Mouse (Mus musculus) intestine, postnatal 0 days (tissue): ENCODE results near the gene Psmb10. TPM values are rescaled to one million over a fixed set of nuclear protein-coding genes. Genes with fewer than 3 reads are reported as not detected.
A peak's percentile ranks its signal among the peaks of the same experiment; 100 is the strongest.

ENCODE experiments used
- ATAC-seq: fragments of 200-750 bp; cut with Nextera tagmentation; 2 replicates; pipeline ENCODE4 v1.8.0; 2017; ENCODE audit warnings: mild to moderate bottlenecking, moderate TSS enrichment, moderate library complexity
- H3K27ac ChIP-seq: fragments of 300-500 bp; sonication (generic); 2 replicates; pipeline ENCODE4 v1.5.1; 2014; ENCODE audit warnings: mild to moderate bottlenecking, low read depth, low read length, moderate library complexity
- H3K27me3 ChIP-seq: fragments of 300-500 bp; sonication (generic); replicated peaks from 2 replicates; pipeline ENCODE4 v1.6.1; 2014; ENCODE audit warnings: low read length, mixed read lengths; ENCODE audit not compliant: control insufficient read depth, insufficient read depth
- H3K36me3 ChIP-seq: fragments of 300-500 bp; sonication (generic); 2 replicates; pipeline ENCODE4 v1.6.1; 2014; ENCODE audit warnings: mild to moderate bottlenecking, moderate library complexity; ENCODE audit not compliant: control insufficient read depth, insufficient read depth
- H3K4me1 ChIP-seq: fragments of 300-500 bp; sonication (generic); replicated peaks from 2 replicates; pipeline ENCODE4 v1.6.1; 2014; ENCODE audit warnings: antibody characterized with exemption, low read length, mixed read lengths; ENCODE audit not compliant: control insufficient read depth, insufficient read depth
- H3K4me2 ChIP-seq: fragments of 300-500 bp; sonication (generic); replicated peaks from 2 replicates; pipeline ENCODE4 v1.6.1; 2014; ENCODE audit warnings: low read depth, mild to moderate bottlenecking, moderate library complexity
- H3K4me3 ChIP-seq: fragments of 300-500 bp; sonication (generic); 2 replicates; pipeline ENCODE4 v1.5.1; 2014; ENCODE audit warnings: low read depth, low read length
- H3K9ac ChIP-seq: fragments of 300-500 bp; sonication (generic); 2 replicates; pipeline ENCODE4 v1.6.1; 2014; ENCODE audit warnings: mild to moderate bottlenecking, low read depth, low read length
- H3K9me3 ChIP-seq: fragments of 300-500 bp; sonication (generic); 2 replicates; pipeline ENCODE4 v1.6.1; 2016; ENCODE audit warnings: mixed run types; ENCODE audit not compliant: control insufficient read depth
- CTCF ChIP-seq: sonication (generic); IDR thresholded peaks from 2 replicates; pipeline ENCODE4 v1.5.1; 2016; ENCODE audit warnings: low read depth, mild to moderate bottlenecking, control low read depth, antibody characterized with exemption, moderate library complexity
- WGBS: fragments of 180-500 bp; shearing (Covaris S2); extraction: QIAGEN DNeasy Blood & Tissue Kit; methylation state at CpG from one replicate; pipeline ENCODE4 v1.1.7; 2014; 5-methylcytosine and 5-hydroxymethylcytosine counted together
- polyA plus RNA-seq: library from polyadenylated mRNA; unstranded; fragments of >200 nt; fragmentation: Nextera tagmentation; extraction: Ambion mirVana; gene quantifications from 2 replicates; pipeline ENCODE4 v1.2.1, GENCODE M21; 2015

Psmb10 gene
- polyA plus RNA-seq, 1 experiment from 2014 or later, result 186 TPM

- no peaks in the 10 kb centered on the region for H3K9me3 ChIP-seq
- H3K4me3 ChIP-seq, result no peak within 1 kb of the TSS
- H3K4me2 ChIP-seq, result no peak within 1 kb of the TSS
- H3K4me1 ChIP-seq, result no peaks in the 10 kb centered on the region
- TF ChIP-seq CTCF, result no peak
- no peak within 1 kb of the TSS for H3K9ac ChIP-seq
- peaks cover 36% of the 10 kb centered on the region for H3K36me3 ChIP-seq
- ATAC-seq, result no peak
- no peaks in the 10 kb centered on the region for H3K27me3 ChIP-seq
- 81% methylated on average over 8 of the region's 8 CpGs for WGBS
- no peak within 1 kb of the TSS for H3K27ac ChIP-seq
Observed at GRCm38 (mm10) chr8:105943321-105943739, 5.1 kb upstream of the Psmb10 start, which contains the start of gene Lcat. Lcat (minus strand) TSS chr8:105943382.

GRCm38 (mm10) chr8:105942542-105942941, 4.3 kb upstream of the Psmb10 start:
- Histone ChIP-seq H3K9me3 (no peaks in the 10 kb centered on the region), H3K27me3 (no peaks in the 10 kb centered on the region), H3K36me3 (peaks cover 28% of the 10 kb centered on the region), H3K4me3 (no peak overlapping the region), H3K4me1 (no peaks in the 10 kb centered on the region), H3K27ac (no peak overlapping the region), H3K4me2 (no peak overlapping the region), H3K9ac (no peak overlapping the region)
- TF ChIP-seq CTCF, result no peak
- 82% methylated on average over 5 of the region's 5 CpGs for WGBS
- no peak for ATAC-seq

- H3K4me1 ChIP-seq, result no peaks in the 10 kb centered on the region
- H3K9me3 ChIP-seq, result no peaks in the 10 kb centered on the region
- H3K36me3 ChIP-seq, result peaks cover 23% of the 10 kb centered on the region
- ATAC-seq, result no peak
- H3K27me3 ChIP-seq, result no peaks in the 10 kb centered on the region
- no peak overlapping the region for H3K9ac ChIP-seq
- H3K27ac ChIP-seq, result no peak overlapping the region
- 94% methylated on average over 11 of the region's 11 CpGs for WGBS
- no peak overlapping the region for H3K4me2 ChIP-seq
- TF ChIP-seq CTCF, result no peak
- no peak overlapping the region for H3K4me3 ChIP-seq
Observed at GRCm38 (mm10) chr8:105942026-105942425, 3.8 kb upstream of the Psmb10 start.

GRCm38 (mm10) chr8:105937496-105938305, 543 bp downstream of the Psmb10 start:
- peaks cover 23% of the 10 kb centered on the region; the same call in 1 of the 2 replicates for H3K36me3 ChIP-seq
- 0 out of 2 replicates have a peak, but pooled peaks have one; percentile 2 for TF ChIP-seq CTCF
- under 1% methylated on average over 33 of the region's 33 CpGs for WGBS
- H3K27me3 ChIP-seq, result no peaks in the 10 kb centered on the region
- peak overlapping the region; percentile 85 for H3K27ac ChIP-seq
- no peaks in the 10 kb centered on the region for H3K9me3 ChIP-seq
- peak overlapping the region; percentile 92 for H3K4me2 ChIP-seq
- peak; percentile 41 for ATAC-seq
- peak overlapping the region; percentile 74 for H3K9ac ChIP-seq
- peak overlapping the region; percentile 93 for H3K4me3 ChIP-seq
- no peaks in the 10 kb centered on the region for H3K4me1 ChIP-seq

- Histone ChIP-seq H3K4me1 (no peaks in the 10 kb centered on the region), H3K9me3 (no peaks in the 10 kb centered on the region), H3K4me3 (peak overlapping the region; percentile 93), H3K9ac (peak overlapping the region; percentile 74), H3K36me3 (peaks cover 30% of the 10 kb centered on the region; the same call in 1 of the 2 replicates), H3K27ac (peak overlapping the region; percentile 85), H3K4me2 (peak overlapping the region; percentile 92), H3K27me3 (no peaks in the 10 kb centered on the region)
- peak; percentile 27; the same call in 1 of the 2 replicates for TF ChIP-seq CTCF
- under 1% methylated on average over 30 of the region's 30 CpGs for WGBS
- ATAC-seq, result peak; percentile 76
Observed at GRCm38 (mm10) chr8:105936866-105937475, 1.3 kb downstream of the Psmb10 start.
